Mouse (Mus musculus): Measurements from ENCODE around the gene Gm11060.

GRCm38 (mm10) chr2:105114074-105114473, 22.3 kb downstream of the Gm11060 start:
- TF ChIP-seq POLR2A (IDR thresholded peaks at IDR 0.05; ENCODE audit: borderline replicate concordance, low read depth, low read length): no peak
- TF ChIP-seq CTCF (IDR thresholded peaks at IDR 0.05; ENCODE audit: low read depth, low read length): no peak

Data from bone marrow macrophage, adult 2 months (primary cell).